Mouse (Mus musculus): ENCODE results near the gene Arf4. TPM values are rescaled to one million over a fixed set of nuclear protein-coding genes. Genes with fewer than 3 reads are reported as not detected.
A peak's percentile ranks its signal among the peaks of the same experiment; 100 is the strongest.

The Arf4 gene
- polyA plus RNA-seq, 1 experiment from 2014 or later = 625 TPM

DNA sequence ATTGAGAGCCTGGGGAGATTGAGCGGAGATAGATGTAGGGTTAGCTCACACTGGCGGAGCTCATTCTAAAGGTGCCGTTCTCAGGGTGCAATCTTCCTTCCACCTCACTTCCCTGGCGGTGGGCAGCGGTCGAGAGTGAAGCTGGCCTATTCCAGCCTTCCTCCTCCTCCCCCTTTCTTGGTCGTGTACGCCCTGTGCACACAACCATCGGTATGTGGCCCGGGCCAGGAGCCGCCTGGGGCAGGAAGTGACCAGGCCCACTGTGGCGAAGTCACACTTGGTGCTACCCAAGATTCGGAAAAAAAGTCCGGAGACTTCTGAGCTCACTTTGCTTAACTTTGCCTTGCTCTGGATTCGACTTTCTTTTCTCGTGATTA lies 822 bp downstream of the Arf4 start:
- under 1% methylated on average over 16 of the region's 16 CpGs for WGBS
- Histone ChIP-seq H3K9me3 (no peaks in the 10 kb centered on the region), H3K4me1 (replicated peaks) (no peaks in the 10 kb centered on the region), H3K9ac (peak overlapping the region; percentile 94), H3K4me3 (replicated peaks) (peak overlapping the region; percentile 80), H3K36me3 (no peaks in the 10 kb centered on the region), H3K4me2 (replicated peaks) (peak overlapping the region; percentile 73), H3K27me3 (replicated peaks) (no peaks in the 10 kb centered on the region), H3K27ac (peak overlapping the region; percentile 96)
- ATAC-seq = peak; percentile 48

GRCm38 (mm10) chr14:26639251-26639650 lies 1.4 kb downstream of the Arf4 start:
- Histone ChIP-seq H3K9me3 (no peaks in the 10 kb centered on the region), H3K9ac (peak overlapping the region; percentile 94), H3K27ac (0 out of 2 replicates have a peak overlapping the region, but pooled peaks have one; percentile 96), H3K27me3 (replicated peaks) (no peaks in the 10 kb centered on the region), H3K36me3 (no peaks in the 10 kb centered on the region), H3K4me3 (replicated peaks) (peak overlapping the region; percentile 80), H3K4me1 (replicated peaks) (no peaks in the 10 kb centered on the region), H3K4me2 (replicated peaks) (peak overlapping the region; percentile 73)
- 3% methylated on average over 11 of the region's 11 CpGs for WGBS
- no peak for ATAC-seq

DNA sequence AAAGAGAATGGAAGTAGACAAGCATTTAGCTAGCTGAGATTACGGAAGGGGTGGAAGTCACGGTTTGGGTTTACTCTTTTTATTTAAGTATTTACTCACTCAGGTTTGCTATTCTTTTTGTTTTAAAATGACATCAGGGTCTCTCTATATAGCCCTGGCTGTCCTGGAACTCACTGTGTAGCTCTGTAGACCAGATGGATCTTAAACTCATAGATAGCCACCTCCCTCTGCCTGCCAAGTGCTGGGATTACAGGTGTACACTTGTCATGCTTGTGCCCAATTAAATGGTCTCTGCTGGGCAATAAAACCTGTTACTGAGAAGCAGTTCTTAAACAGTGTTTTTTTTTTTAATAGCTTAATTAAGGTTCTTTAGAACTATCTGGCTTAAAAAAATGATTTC lies 2.1 kb downstream of the Arf4 start:
- H3K4me3 ChIP-seq (replicated peaks) = peak overlapping the region; percentile 80
- WGBS = 29% methylated on average over 2 of the region's 2 CpGs
- no peaks in the 10 kb centered on the region for H3K9me3 ChIP-seq
- H3K4me1 ChIP-seq (replicated peaks) = no peaks in the 10 kb centered on the region
- H3K9ac ChIP-seq = peak overlapping the region; percentile 94; the same call in 1 of the 2 replicates
- H3K4me2 ChIP-seq (replicated peaks) = peak overlapping the region; percentile 73
- no peak for ATAC-seq
- H3K36me3 ChIP-seq = no peaks in the 10 kb centered on the region
- no peak overlapping the region for H3K27ac ChIP-seq
- H3K27me3 ChIP-seq (replicated peaks) = no peaks in the 10 kb centered on the region

DNA sequence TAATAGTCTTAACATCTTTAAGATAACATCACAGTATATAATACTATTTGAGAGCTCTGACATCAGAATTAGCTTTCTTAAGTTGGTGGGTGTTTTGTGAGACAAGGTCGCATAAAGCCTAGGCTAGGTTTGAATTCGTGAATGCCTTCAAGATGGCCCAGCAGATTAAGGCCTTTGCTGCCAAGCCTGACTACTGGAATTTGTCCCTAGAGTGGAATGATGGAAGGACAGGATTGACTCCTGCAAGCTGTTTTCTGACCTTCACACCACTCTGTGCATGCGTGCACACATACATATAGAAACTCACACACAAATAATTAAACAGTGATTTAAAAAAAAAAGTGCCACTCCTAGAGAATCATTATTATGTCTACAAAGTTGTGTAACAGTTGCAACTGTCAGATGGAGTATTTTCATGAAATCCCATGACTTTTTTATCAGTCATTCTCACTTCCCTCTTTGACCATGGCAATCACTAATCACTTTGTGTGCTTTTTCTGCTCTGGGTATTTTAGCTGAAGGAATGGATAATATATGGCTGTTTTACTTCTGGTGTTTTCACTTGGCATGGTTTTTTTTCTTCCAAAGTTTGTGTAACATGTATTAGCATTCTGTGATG lies 5.2 kb downstream of the Arf4 start:
- Histone ChIP-seq H3K9me3 (no peaks in the 10 kb centered on the region), H3K9ac (no peak overlapping the region), H3K4me2 (replicated peaks) (no peak overlapping the region), H3K27ac (no peak overlapping the region), H3K27me3 (replicated peaks) (no peaks in the 10 kb centered on the region), H3K4me3 (replicated peaks) (no peak overlapping the region), H3K36me3 (peaks cover 3% of the 10 kb centered on the region; the same call in 1 of the 2 replicates), H3K4me1 (replicated peaks) (no peaks in the 10 kb centered on the region)
- WGBS = 71% methylated on average over 3 of the region's 3 CpGs
- no peak for ATAC-seq

DNA sequence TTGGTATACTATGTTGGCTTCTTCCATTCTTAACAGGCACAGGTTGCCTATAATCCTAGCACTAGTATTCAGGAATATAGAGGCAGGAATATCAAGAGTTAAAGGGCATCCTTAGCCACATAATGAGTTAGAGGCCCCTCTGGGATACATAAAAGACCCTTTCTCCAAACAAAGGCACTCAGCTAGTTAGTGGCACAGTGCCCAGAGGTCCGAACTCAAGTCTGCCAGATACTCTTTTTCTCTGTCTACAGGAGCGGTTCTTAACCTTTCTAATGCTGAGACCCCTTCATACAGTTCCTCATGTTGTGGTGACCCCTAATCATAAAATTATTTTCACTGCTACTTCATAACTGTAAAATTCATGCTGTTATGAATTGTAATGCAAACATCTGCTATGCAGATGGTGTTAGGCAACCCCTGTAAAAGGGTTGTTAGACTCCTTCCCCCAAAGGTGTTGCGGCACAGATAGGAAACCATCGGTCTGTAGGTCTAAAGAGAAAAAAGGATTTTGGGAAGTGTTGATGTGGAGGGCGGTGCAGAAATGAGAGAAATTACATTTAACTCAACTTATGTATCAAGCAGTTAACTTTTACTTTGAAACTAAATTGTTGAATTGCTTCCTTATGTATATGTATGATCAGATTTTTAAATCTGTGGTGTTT lies 8.2 kb downstream of the Arf4 start:
- Histone ChIP-seq H3K4me1 (replicated peaks) (no peaks in the 10 kb centered on the region), H3K9me3 (no peaks in the 10 kb centered on the region), H3K27ac (no peak overlapping the region), H3K4me3 (replicated peaks) (no peak overlapping the region), H3K4me2 (replicated peaks) (no peak overlapping the region), H3K27me3 (replicated peaks) (no peaks in the 10 kb centered on the region), H3K9ac (no peak overlapping the region), H3K36me3 (peaks cover 5% of the 10 kb centered on the region; the same call in 1 of the 2 replicates)
- WGBS = 70% methylated on average over 5 of the region's 5 CpGs
- ATAC-seq = no peak

DNA sequence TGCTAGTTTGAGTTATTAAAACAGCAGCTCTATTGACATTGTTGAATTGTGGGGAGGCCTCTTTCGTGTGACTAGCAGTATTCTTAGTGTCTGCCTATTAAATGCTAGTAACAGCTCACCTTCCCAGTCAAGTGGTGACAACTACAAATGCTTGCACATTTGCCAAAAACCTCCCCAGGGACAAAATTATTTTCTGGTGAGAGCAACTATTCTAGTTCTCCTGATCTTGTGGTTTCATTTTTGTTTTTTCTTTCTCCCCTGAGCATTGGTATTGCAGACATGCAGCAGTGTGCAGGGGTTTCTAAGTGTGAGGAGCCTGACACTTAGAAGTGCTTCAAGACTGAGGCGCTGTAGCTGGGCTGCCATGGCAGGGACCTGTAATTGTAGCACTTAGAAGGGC lies 9.9 kb downstream of the Arf4 start:
- H3K9me3 ChIP-seq = no peaks in the 10 kb centered on the region
- ATAC-seq = no peak
- H3K27ac ChIP-seq = no peak overlapping the region
- WGBS = 90% methylated on average over 2 of the region's 2 CpGs
- H3K4me1 ChIP-seq (replicated peaks) = no peaks in the 10 kb centered on the region
- no peak overlapping the region for H3K9ac ChIP-seq
- peaks cover 5% of the 10 kb centered on the region; the same call in 1 of the 2 replicates for H3K36me3 ChIP-seq
- no peak overlapping the region for H3K4me3 ChIP-seq (replicated peaks)
- H3K4me2 ChIP-seq (replicated peaks) = no peak overlapping the region
- no peaks in the 10 kb centered on the region for H3K27me3 ChIP-seq (replicated peaks)

DNA sequence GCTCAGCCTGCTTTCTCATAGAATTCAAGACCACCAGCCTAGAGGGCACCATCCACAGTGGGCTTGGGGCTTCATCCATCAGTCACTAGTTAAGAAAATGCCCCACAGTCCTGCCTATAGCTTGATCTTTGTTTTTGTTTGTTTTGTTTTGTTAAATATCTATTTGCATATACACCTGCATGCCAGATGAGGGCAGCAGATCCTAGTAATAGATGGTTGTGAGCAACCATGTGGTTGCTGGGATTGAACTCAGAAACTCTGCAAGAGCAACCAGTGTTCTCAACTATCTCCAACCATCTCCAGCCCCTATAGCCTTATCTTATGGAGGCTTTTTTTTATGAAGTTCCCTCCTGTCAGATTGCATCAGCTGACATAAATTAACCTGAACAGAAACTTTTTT lies 14.0 kb downstream of the Arf4 start:
- Histone ChIP-seq H3K36me3 (peaks cover 11% of the 10 kb centered on the region), H3K4me3 (replicated peaks) (no peak overlapping the region), H3K9ac (no peak overlapping the region), H3K4me1 (replicated peaks) (no peaks in the 10 kb centered on the region), H3K4me2 (replicated peaks) (no peak overlapping the region), H3K27ac (no peak overlapping the region), H3K27me3 (replicated peaks) (no peaks in the 10 kb centered on the region), H3K9me3 (no peaks in the 10 kb centered on the region)
- no peak for ATAC-seq

GRCm38 (mm10) chr14:26658178-26658577 lies 20.3 kb downstream of the Arf4 start:
- no peak overlapping the region for H3K4me3 ChIP-seq (replicated peaks)
- no peak overlapping the region for H3K4me2 ChIP-seq (replicated peaks)
- no peaks in the 10 kb centered on the region for H3K9me3 ChIP-seq
- H3K27me3 ChIP-seq (replicated peaks) = no peaks in the 10 kb centered on the region
- H3K4me1 ChIP-seq (replicated peaks) = no peaks in the 10 kb centered on the region
- peaks cover 15% of the 10 kb centered on the region for H3K36me3 ChIP-seq
- no peak overlapping the region for H3K27ac ChIP-seq
- no peak for ATAC-seq
- no peak overlapping the region for H3K9ac ChIP-seq

- no peak for ATAC-seq
- Histone ChIP-seq H3K9ac (no peak overlapping the region), H3K4me1 (replicated peaks) (no peaks in the 10 kb centered on the region), H3K27ac (no peak overlapping the region), H3K4me3 (replicated peaks) (no peak overlapping the region), H3K9me3 (no peaks in the 10 kb centered on the region), H3K36me3 (peaks cover 10% of the 10 kb centered on the region; the same call in 1 of the 2 replicates), H3K4me2 (replicated peaks) (no peak overlapping the region), H3K27me3 (replicated peaks) (no peaks in the 10 kb centered on the region)
- WGBS = 89% methylated on average over 1 of the region's 1 CpGs
Observed at GRCm38 (mm10) chr14:26660233-26660632, 22.4 kb downstream of the Arf4 start.

DNA sequence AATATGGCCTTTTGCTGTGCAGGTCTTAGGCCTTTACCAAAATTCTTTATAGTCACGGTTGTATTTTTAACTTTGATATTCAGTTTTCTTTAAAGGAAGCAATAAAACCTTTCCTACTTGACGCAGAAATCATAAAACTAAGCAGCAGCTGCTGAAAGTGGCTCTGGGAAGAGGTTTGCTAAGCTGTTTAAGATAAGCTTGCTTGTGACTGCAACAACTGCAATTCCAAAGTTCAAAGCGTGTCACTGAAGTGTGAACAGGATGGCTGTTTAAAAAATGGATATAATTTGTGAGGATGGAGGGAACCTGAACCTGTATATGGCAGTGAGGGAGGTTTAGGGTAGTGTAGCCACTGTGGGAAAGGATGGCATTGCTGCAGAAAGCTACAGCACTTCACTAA lies 24.1 kb downstream of the Arf4 start:
- ATAC-seq = peak; percentile 88
- Histone ChIP-seq H3K4me3 (replicated peaks) (no peak overlapping the region), H3K27me3 (replicated peaks) (no peaks in the 10 kb centered on the region), H3K9ac (no peak overlapping the region), H3K9me3 (no peaks in the 10 kb centered on the region), H3K27ac (no peak overlapping the region), H3K4me2 (replicated peaks) (no peak overlapping the region), H3K36me3 (peaks cover 12% of the 10 kb centered on the region; the same call in 1 of the 2 replicates), H3K4me1 (replicated peaks) (peaks cover 4% of the 10 kb centered on the region; the same call in 1 of the 2 replicates)
- WGBS = 51% methylated on average over 3 of the region's 3 CpGs

- Histone ChIP-seq H3K4me2 (replicated peaks) (no peak overlapping the region), H3K27me3 (replicated peaks) (no peaks in the 10 kb centered on the region), H3K36me3 (peaks cover 8% of the 10 kb centered on the region; the same call in 1 of the 2 replicates), H3K27ac (no peak overlapping the region), H3K9me3 (no peaks in the 10 kb centered on the region), H3K4me1 (replicated peaks) (peaks cover 5% of the 10 kb centered on the region; the same call in 1 of the 2 replicates), H3K4me3 (replicated peaks) (no peak overlapping the region), H3K9ac (no peak overlapping the region)
- ATAC-seq = peak; percentile 17; the same call in 1 of the 2 replicates
- 78% methylated on average over 2 of the region's 2 CpGs for WGBS
Observed at GRCm38 (mm10) chr14:26662488-26662887, 24.6 kb downstream of the Arf4 start.

GRCm38 (mm10) chr14:26663851-26664250 lies 26.0 kb downstream of the Arf4 start:
- no peak for ATAC-seq
- Histone ChIP-seq H3K9me3 (no peaks in the 10 kb centered on the region), H3K27me3 (replicated peaks) (no peaks in the 10 kb centered on the region), H3K4me3 (replicated peaks) (no peak overlapping the region), H3K9ac (no peak overlapping the region), H3K4me1 (replicated peaks) (peaks cover 5% of the 10 kb centered on the region; the same call in 1 of the 2 replicates), H3K27ac (no peak overlapping the region), H3K36me3 (peaks cover 5% of the 10 kb centered on the region; the same call in 1 of the 2 replicates), H3K4me2 (replicated peaks) (no peak overlapping the region)
- 90% methylated on average over 2 of the region's 2 CpGs for WGBS

- Histone ChIP-seq H3K9ac (peak overlapping the region; percentile 86), H3K9me3 (no peaks in the 10 kb centered on the region), H3K4me2 (replicated peaks) (peak overlapping the region; percentile 85), H3K4me3 (replicated peaks) (peak overlapping the region; percentile 96), H3K4me1 (replicated peaks) (peaks cover 5% of the 10 kb centered on the region; the same call in 1 of the 2 replicates), H3K27ac (peak overlapping the region; percentile 89; the same call in 1 of the 2 replicates), H3K27me3 (replicated peaks) (no peaks in the 10 kb centered on the region), H3K36me3 (peaks cover 5% of the 10 kb centered on the region; the same call in 1 of the 2 replicates)
- ATAC-seq = no peak
- 12% methylated on average over 6 of the region's 6 CpGs for WGBS
Observed at GRCm38 (mm10) chr14:26667991-26668370, 30.1 kb downstream of the Arf4 start.
